Mouse (Mus musculus): ENCODE data around the gene Sh3d19. TPM values are rescaled to one million over a fixed set of nuclear protein-coding genes. Genes with fewer than 3 reads are reported as not detected.

Gene Sh3d19
- polyA plus RNA-seq, 1 experiment from 2014 or later: 16.0 TPM

- H3K4me2 ChIP-seq: no peak overlapping the region
- H3K9ac ChIP-seq (replicated peaks): no peak overlapping the region
These were observed 172.4 kb downstream of the Sh3d19 start for GRCm38 (mm10) chr3:86143343-86143742.

GRCm38 (mm10) chr3:86149063-86149462 lies 178.2 kb downstream of the Sh3d19 start:
- H3K9ac ChIP-seq (replicated peaks): no peak overlapping the region
- 78% methylated on average over 6 of the region's 6 CpGs for WGBS
- no peaks in the 10 kb centered on the region for H3K27me3 ChIP-seq (replicated peaks)
- no peak overlapping the region for H3K27ac ChIP-seq (replicated peaks)
- H3K36me3 ChIP-seq: no peaks in the 10 kb centered on the region
- no peak for ATAC-seq (ENCODE audit: low FRiP score)
- no peak overlapping the region for H3K4me2 ChIP-seq
- H3K4me1 ChIP-seq: 0 out of 2 replicates have a peak, but pooled peaks cover 3% of the 10 kb centered on the region
- no peak overlapping the region for H3K4me3 ChIP-seq (replicated peaks)
- no peaks in the 10 kb centered on the region for H3K9me3 ChIP-seq (replicated peaks)

More at GRCm38 (mm10) chr3:86143343-86143742, 172.4 kb downstream of the Sh3d19 start:
- 89% methylated on average over 6 of the region's 6 CpGs for WGBS
- Histone ChIP-seq H3K36me3 (peaks cover 22% of the 10 kb centered on the region), H3K27ac (replicated peaks) (no peak overlapping the region), H3K4me3 (replicated peaks) (no peak overlapping the region), H3K4me1 (peaks cover 17% of the 10 kb centered on the region), H3K27me3 (replicated peaks) (no peaks in the 10 kb centered on the region), H3K9me3 (replicated peaks) (no peaks in the 10 kb centered on the region)
- ATAC-seq (ENCODE audit: low FRiP score): no peak

- Histone ChIP-seq H3K9me3 (replicated peaks) (no peaks in the 10 kb centered on the region), H3K4me2 (no peak overlapping the region), H3K27me3 (replicated peaks) (no peaks in the 10 kb centered on the region), H3K9ac (replicated peaks) (no peak overlapping the region), H3K4me1 (0 out of 2 replicates have a peak, but pooled peaks cover 3% of the 10 kb centered on the region), H3K36me3 (no peaks in the 10 kb centered on the region), H3K4me3 (replicated peaks) (no peak overlapping the region), H3K27ac (replicated peaks) (no peak overlapping the region)
- 72% methylated on average over 9 of the region's 9 CpGs for WGBS
- ATAC-seq (ENCODE audit: low FRiP score): no peak
These were observed 178.6 kb downstream of the Sh3d19 start for GRCm38 (mm10) chr3:86149521-86149920.

- no peaks in the 10 kb centered on the region for H3K4me1 ChIP-seq
- no peak overlapping the region for H3K9ac ChIP-seq (replicated peaks)
- no peaks in the 10 kb centered on the region for H3K9me3 ChIP-seq (replicated peaks)
- no peak overlapping the region for H3K4me3 ChIP-seq (replicated peaks)
- no peak overlapping the region for H3K27ac ChIP-seq (replicated peaks)
- H3K27me3 ChIP-seq (replicated peaks): no peaks in the 10 kb centered on the region
- no peak overlapping the region for H3K4me2 ChIP-seq
- ATAC-seq (ENCODE audit: low FRiP score): no peak
- WGBS: 81% methylated on average over 8 of the region's 8 CpGs
- no peaks in the 10 kb centered on the region for H3K36me3 ChIP-seq
These were observed 198.0 kb downstream of the Sh3d19 start for GRCm38 (mm10) chr3:86168841-86169425.

GRCm38 (mm10) chr3:86179714-86180113 lies 208.8 kb downstream of the Sh3d19 start:
- no peak overlapping the region for H3K9ac ChIP-seq (replicated peaks)
- H3K4me2 ChIP-seq: no peak overlapping the region
- no peak overlapping the region for H3K4me3 ChIP-seq (replicated peaks)
- H3K4me1 ChIP-seq: no peaks in the 10 kb centered on the region
- no peaks in the 10 kb centered on the region for H3K9me3 ChIP-seq (replicated peaks)
- H3K27me3 ChIP-seq (replicated peaks): no peaks in the 10 kb centered on the region
- no peaks in the 10 kb centered on the region for H3K36me3 ChIP-seq
- no peak overlapping the region for H3K27ac ChIP-seq (replicated peaks)
- 92% methylated on average over 7 of the region's 7 CpGs for WGBS
- no peak for ATAC-seq (ENCODE audit: low FRiP score)

Other genes starting within 250 kb of the Sh3d19 start
- 0.31 and 1.8 TPM in 2 replicates for gene Fam160a1, start 153.8 kb upstream of the Sh3d19 start, polyA plus RNA-seq (2015; fragmentation: Nextera tagmentation; extraction: Ambion mirVana)
- gene Glt28d2, start 83.6 kb upstream of the Sh3d19 start, polyA plus RNA-seq (2015; fragmentation: Nextera tagmentation; extraction: Ambion mirVana): 0.29 and 0.98 TPM in 2 replicates
- gene Gm37240, start 83.6 kb upstream of the Sh3d19 start, polyA plus RNA-seq (2015; fragmentation: Nextera tagmentation; extraction: Ambion mirVana): 0.99 and 3.8 TPM in 2 replicates
- gene Prss48, start 31.4 kb downstream of the Sh3d19 start, polyA plus RNA-seq (2015; fragmentation: Nextera tagmentation; extraction: Ambion mirVana): not detected in 2 replicates
- gene Rps3a1, start 171.6 kb downstream of the Sh3d19 start, polyA plus RNA-seq (2015; fragmentation: Nextera tagmentation; extraction: Ambion mirVana): 534 and 720 TPM in 2 replicates